Mouse (Mus musculus) G1E (cell line): ENCODE measurements around the gene Rpl38.

Source experiments
- CTCF ChIP-seq: IDR thresholded peaks from 2 replicates; pipeline ENCODE4 v1.5.1; 2012; ENCODE audit warnings: low read depth, low read length, inconsistent platforms, mixed read lengths
- GATA1 ChIP-seq: IDR thresholded peaks from 2 replicates; pipeline ENCODE4 v1.6.1; 2012; ENCODE audit warnings: borderline replicate concordance, low read length, inconsistent platforms, mixed read lengths
- GATA2 ChIP-seq: IDR thresholded peaks from 2 replicates; pipeline ENCODE4 v1.6.1; 2012; ENCODE audit warnings: low read depth, low read length, inconsistent platforms, borderline replicate concordance
- POLR2AphosphoS5 ChIP-seq: IDR thresholded peaks from 2 replicates; pipeline ENCODE4 v1.6.1; 2012; ENCODE audit warnings: low read depth, low read length, inconsistent platforms; ENCODE audit not compliant: insufficient replicate concordance
- TAL1 ChIP-seq: conservative IDR thresholded peaks from 2 replicates; pipeline ENCODE4 v1.6.1; 2012; ENCODE audit warnings: low read depth, low read length, inconsistent platforms, mixed read lengths

GRCm38 (mm10) chr11:114662161-114662560, 6.2 kb upstream of the Rpl38 start:
- TF ChIP-seq TAL1 = no peak
- no peak for TF ChIP-seq CTCF
- TF ChIP-seq POLR2AphosphoS5 = no peak
- TF ChIP-seq GATA1 = no peak
- no peak for TF ChIP-seq GATA2
